Mouse (Mus musculus) NIH3T3 (cell line): Measurements from ENCODE around the gene Sntn.
A peak's percentile ranks its signal among the peaks of the same experiment; 100 is the strongest.

Experiments used
- DNase-seq: peaks from one replicate; pipeline ENCODE4 v3.0.0-alpha.2; 2012; ENCODE audit warnings: low read depth

Sntn gene

DNA sequence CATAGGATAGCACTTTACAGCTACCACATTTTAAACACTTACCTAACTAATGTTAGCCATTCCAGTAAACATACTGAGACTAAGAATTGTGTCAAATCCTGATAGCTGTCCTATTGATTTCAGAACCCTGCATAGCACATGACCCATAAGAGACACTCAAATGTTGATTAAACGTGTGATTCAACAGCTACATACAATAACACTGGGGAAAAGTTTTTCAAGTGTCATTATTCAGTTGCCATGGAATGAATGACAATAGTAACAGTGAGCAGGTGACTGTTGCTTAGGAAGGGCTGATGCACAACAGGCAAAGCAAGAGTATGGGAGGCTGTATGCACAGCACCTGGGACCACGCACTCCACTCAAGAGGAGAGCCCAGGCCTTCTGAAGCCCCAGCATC lies at the start of gene Sntn:
Sntn (plus strand) TSS at position 301 of the 400 bp plus-strand sequence.
- no peak for DNase-seq

DNA sequence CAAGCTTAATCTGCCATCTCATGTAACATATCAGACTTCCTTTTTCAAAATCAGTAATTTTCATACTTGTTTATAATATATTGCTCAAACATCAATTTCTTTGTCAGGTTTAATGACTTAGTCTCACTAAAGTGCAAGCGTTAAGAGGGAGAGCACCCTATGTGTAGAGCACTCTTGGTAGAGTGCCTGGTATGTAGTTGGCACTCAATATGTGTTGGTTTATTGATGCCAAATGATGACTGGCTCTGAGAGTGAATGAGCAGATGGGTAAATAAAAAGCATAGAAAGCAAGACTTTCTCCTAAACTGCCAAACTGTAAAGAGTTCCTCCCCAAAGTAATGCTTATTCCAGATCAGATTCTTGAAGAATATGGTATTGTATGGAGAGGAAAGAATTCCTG lies 20.8 kb upstream of the Sntn start:
- DNase-seq = no peak

DNA sequence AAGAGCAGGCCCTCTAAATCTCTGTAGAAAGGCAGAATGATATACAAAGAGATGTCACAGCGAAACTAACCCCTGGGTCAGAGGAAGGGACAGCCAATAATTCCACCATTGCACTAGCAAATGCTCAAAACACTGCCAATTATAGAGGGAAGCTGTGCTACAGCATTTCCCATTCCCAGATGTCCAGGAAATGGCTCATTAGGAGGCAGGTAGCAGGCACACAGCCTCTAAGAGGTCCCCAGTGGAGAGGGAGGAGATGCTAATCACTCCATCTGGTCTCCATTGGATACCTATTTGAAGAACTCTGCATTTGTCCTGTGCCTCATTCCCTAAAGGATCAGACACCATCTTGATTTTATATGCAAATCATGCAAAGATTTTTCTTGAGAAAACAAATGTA lies 19.6 kb upstream of the Sntn start:
- DNase-seq = no peak

DNA sequence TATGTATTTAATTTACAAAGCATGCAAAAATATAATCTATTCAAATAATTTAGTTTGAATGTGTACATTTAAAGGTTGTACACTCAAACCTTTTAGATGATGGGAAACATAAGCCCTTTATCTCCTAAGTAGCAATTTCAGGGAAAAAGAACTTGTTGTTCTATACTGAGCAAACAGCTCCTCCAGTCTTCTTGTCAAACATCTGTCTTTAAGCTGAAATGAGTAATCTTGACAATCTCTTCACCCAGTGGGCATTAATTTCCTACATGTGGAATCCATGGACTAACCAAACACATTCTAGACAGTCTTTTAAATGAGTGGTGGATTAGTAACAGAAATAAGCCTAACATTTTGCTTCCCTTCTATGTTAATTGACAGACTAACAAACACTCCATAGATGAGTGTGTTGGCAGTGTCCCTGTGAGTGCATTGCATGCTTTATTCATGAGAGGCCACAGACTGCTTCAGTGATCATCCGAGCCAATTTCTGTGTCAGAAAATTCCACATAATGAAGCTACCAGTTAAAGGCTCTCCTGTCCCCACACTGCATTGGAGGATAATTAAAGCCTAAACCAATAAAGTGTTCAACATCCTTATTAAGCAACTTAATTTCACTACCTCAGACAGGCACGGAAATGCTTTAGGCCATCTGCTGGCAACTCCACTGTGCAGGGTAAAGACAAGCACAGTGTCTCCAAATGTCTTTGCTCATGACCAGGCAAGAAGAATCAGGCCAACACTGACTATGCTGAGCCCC lies 19.0 kb upstream of the Sntn start:
- DNase-seq = no peak

DNA sequence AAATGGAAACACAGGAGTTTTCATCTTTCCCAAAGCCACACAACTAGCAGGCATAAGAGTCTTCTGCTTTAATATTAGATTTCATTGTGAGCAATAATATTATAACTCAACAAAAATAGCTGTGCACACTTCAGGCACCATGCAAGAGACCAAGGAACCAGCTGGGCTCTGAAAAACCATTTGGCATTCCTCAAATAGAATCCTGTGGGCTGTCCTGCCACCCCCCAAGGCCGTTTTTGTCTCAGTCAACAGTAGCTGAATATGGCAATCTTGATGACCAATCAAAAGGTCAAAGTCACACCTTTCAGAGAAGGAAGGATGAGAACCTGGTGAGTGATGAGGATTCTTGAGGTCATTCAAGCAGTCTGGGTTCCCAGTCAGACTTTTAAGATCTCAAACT lies 16.0 kb downstream of the Sntn start:
- no peak for DNase-seq

DNA sequence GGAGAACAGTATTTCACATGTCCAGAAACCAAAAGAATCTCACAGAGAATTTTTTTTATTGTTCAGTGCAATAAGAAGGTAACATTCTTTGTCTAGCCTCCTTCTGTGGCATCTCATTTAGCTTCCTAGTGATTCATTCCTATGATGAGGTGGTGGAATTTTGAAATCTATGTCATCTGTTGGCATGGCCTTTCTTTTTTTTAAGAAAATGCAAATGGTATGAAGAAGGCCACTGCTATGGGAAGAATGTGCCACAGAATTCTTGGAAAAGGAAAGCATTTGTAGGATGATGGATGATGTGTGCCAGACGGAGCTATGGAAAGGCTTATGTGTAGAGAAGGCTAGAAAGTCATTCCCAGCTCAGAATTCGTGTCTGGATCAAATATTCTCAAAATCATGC lies 19.8 kb downstream of the Sntn start:
- peak; percentile 7 for DNase-seq

DNA sequence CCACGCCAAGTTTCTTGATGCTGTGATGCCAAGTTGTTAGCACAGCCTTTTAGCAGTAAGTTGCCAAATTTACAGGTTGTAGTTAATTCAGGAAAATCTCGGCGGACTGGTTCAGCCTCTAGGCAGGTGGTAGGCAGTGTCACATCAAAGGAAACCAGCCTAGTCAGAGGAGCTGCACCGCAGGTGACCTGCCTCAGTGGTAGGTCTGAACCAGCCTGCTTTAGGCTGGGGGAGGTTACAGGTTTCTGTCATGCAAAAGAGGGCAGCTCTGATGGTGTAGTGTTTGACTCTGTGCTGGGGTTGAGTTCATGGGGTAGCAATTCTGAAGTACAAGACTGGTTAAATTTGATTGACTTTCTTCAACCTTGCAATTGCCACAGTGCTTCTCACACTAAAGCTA lies 61.6 kb downstream of the Sntn start:
- DNase-seq = no peak
